Mouse (Mus musculus) neural tube, embryonic 15.5 days (tissue): ENCODE measurements around the gene Vmn1r126. TPM values are rescaled to one million over a fixed set of nuclear protein-coding genes. Genes with fewer than 3 reads are reported as not detected.
"Not testable (repeated sequence)": the region's sequence is repeated elsewhere in the genome, so short reads cannot be mapped to it uniquely, and the experiment has no call there.

ENCODE experiments used
- ATAC-seq: fragments of 200-750 bp; cut with Nextera tagmentation; 2 replicates; pipeline ENCODE4 v1.8.0; 2017; ENCODE audit warnings: mild to moderate bottlenecking, moderate TSS enrichment, moderate library complexity; ENCODE audit not compliant: low FRiP score
- H3K27ac ChIP-seq: fragments of 300-500 bp; sonication (generic); replicated peaks from 2 replicates; pipeline ENCODE4 v1.5.1; 2015; ENCODE audit warnings: mild to moderate bottlenecking, inconsistent platforms
- H3K27me3 ChIP-seq: fragments of 300-500 bp; sonication (generic); replicated peaks from 2 replicates; pipeline ENCODE4 v1.6.1; 2015; ENCODE audit warnings: inconsistent platforms
- H3K36me3 ChIP-seq: fragments of 300-500 bp; sonication (generic); 2 replicates; pipeline ENCODE4 v1.6.1; 2015; ENCODE audit warnings: inconsistent platforms
- H3K4me1 ChIP-seq: fragments of 300-500 bp; sonication (generic); 2 replicates; pipeline ENCODE4 v1.6.1; 2015; ENCODE audit warnings: inconsistent platforms
- H3K4me2 ChIP-seq: fragments of 300-500 bp; sonication (generic); 2 replicates; pipeline ENCODE4 v1.6.1; 2015; ENCODE audit warnings: inconsistent platforms, mild to moderate bottlenecking, moderate library complexity
- H3K4me3 ChIP-seq: fragments of 300-500 bp; sonication (generic); replicated peaks from 2 replicates; pipeline ENCODE4 v1.5.1; 2015; ENCODE audit warnings: mild to moderate bottlenecking, inconsistent platforms
- H3K9ac ChIP-seq: fragments of 300-500 bp; sonication (generic); replicated peaks from 2 replicates; pipeline ENCODE4 v1.6.1; 2015; ENCODE audit warnings: mild to moderate bottlenecking, inconsistent platforms
- H3K9me3 ChIP-seq: fragments of 300-500 bp; sonication (generic); replicated peaks from 2 replicates; pipeline ENCODE4 v1.6.1; 2016; ENCODE audit warnings: inconsistent platforms
- WGBS: fragments of 180-500 bp; shearing (Covaris S2); methylation state at CpG from one replicate; pipeline ENCODE4 v1.1.7; 2015; ENCODE audit warnings: mixed read lengths; 5-methylcytosine and 5-hydroxymethylcytosine counted together
- polyA plus RNA-seq: library from polyadenylated mRNA; unstranded; fragments of >200 nt; fragmentation: Nextera tagmentation; extraction: Ambion mirVana; gene quantifications from 2 replicates; pipeline ENCODE4 v1.2.1, GENCODE M21; 2015

Vmn1r126 gene
- not detected in 2 replicates for polyA plus RNA-seq

- H3K9ac ChIP-seq, H3K4me3 ChIP-seq, ATAC-seq, H3K36me3 ChIP-seq, H3K27me3 ChIP-seq, H3K27ac ChIP-seq, H3K4me2 ChIP-seq, H3K4me1 ChIP-seq, H3K9me3 ChIP-seq: not testable (repeated sequence)
- WGBS, result no CpG with 5 or more reads among the region's 5 CpGs
These were observed at the start of gene Vmn1r126 for GRCm38 (mm10) chr7:21301367-21301766. Vmn1r126 (minus strand) TSS chr7:21301467.

DNA sequence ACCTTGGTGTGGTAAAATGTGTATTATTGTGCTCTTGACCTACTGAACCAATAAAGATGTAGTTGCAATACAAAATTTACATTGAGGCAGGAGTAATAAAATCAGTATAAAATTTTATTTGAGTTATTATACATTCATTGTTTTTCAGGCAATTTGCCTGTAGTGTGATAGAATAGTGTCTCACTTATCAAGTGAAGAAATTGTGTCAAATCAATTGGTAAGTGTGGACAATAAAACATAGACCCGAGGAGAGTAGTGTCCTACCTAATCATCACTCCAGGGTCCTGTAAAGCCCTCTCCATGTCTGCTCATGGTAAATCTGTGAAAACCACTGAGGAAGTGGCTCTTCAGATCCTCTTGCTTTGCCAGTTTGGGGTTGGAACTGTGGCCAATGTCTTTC, 47.8 kb upstream of the Vmn1r126 start, which contains the start of gene Vmn1r128:
Vmn1r128 (plus strand) TSS at position 301 of the 400 bp plus-strand sequence.
- H3K4me2 ChIP-seq, H3K36me3 ChIP-seq, H3K9me3 ChIP-seq, H3K27ac ChIP-seq, H3K27me3 ChIP-seq, H3K4me3 ChIP-seq, ATAC-seq, H3K4me1 ChIP-seq, H3K9ac ChIP-seq: not testable (repeated sequence)
- WGBS, result 70% methylated on average over 1 of the region's 1 CpGs

DNA sequence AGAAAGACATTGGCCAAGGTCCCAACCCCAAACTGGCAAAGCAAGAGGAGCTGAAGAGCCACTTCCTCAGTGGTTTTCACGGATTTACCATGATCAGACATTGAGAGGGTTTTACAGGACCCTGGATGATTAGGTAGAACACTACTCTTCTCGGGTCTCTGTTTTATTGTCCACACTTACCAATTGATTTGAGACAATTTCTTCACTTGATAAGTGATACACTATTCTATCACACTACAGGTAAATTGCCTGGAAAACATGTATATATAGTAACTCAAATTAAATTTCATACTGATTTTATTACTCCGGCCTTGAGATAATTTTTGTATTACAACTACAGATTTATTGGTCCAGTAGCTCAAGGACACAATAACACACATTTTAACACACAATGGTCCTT, 18.5 kb upstream of the Vmn1r126 start, which contains the start of gene Vmn1r127:
Vmn1r127 (minus strand) TSS at position 101 of the 400 bp plus-strand sequence.
- not testable (repeated sequence) for H3K27ac ChIP-seq, H3K27me3 ChIP-seq, H3K4me3 ChIP-seq, H3K9ac ChIP-seq, H3K9me3 ChIP-seq, H3K4me2 ChIP-seq, ATAC-seq, H3K4me1 ChIP-seq, H3K36me3 ChIP-seq
- no CpG with 5 or more reads among the region's 3 CpGs for WGBS

DNA sequence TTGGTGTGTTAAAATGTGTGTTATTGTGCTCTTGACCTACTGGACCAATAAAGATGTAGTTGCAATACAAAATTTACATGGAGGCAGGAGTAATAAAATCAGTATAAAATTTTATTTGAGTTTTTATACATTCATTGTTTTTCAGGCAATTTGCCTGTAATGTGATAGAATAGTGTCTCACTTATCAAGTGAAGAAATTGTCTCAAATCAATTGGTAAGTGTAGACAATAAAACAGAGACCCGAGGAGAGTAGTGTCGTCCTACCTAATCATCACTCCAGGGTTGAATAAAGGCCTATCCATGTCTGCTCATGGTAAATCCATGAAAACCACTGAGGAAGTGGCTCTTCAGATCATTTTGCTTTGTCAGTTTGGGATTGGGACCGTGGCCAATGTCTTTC, 29.4 kb downstream of the Vmn1r126 start, which contains the start of gene Vmn1r125:
Vmn1r125 (plus strand) TSS at position 301 of the 400 bp plus-strand sequence.
- H3K4me2 ChIP-seq, H3K4me3 ChIP-seq, H3K27ac ChIP-seq, H3K4me1 ChIP-seq, H3K9me3 ChIP-seq, H3K36me3 ChIP-seq, H3K27me3 ChIP-seq, H3K9ac ChIP-seq, ATAC-seq: not testable (repeated sequence)
- 65% methylated on average over 3 of the region's 3 CpGs for WGBS

- H3K4me1 ChIP-seq, H3K9me3 ChIP-seq, H3K36me3 ChIP-seq, H3K27ac ChIP-seq, ATAC-seq, H3K9ac ChIP-seq, H3K4me3 ChIP-seq, H3K4me2 ChIP-seq, H3K27me3 ChIP-seq: not testable (repeated sequence)
- 75% methylated on average over 4 of the region's 4 CpGs for WGBS
These were observed 40.8 kb downstream of the Vmn1r126 start, which contains the start of gene Vmn1r124 for GRCm38 (mm10) chr7:21260517-21260916. Vmn1r124 (minus strand) TSS chr7:21260617.

Other genes with a start within 250 kb of the Vmn1r126 start
- not detected in 2 replicates for gene Vmn1r120, start 247.7 kb downstream of the Vmn1r126 start, polyA plus RNA-seq
- gene Vmn1r121, start 203.0 kb downstream of the Vmn1r126 start, polyA plus RNA-seq, result not detected in 2 replicates
- not detected in 2 replicates for gene Vmn1r122, start 167.3 kb downstream of the Vmn1r126 start, polyA plus RNA-seq
- not detected in 2 replicates for gene Vmn1r123, start 139.3 kb downstream of the Vmn1r126 start, polyA plus RNA-seq
- gene Gm5157, start 111.0 kb downstream of the Vmn1r126 start, polyA plus RNA-seq, result not detected in 2 replicates
- gene Vmn1r124, start 40.9 kb downstream of the Vmn1r126 start, polyA plus RNA-seq, result not detected in 2 replicates
- not detected in 2 replicates for gene Vmn1r125, start 29.3 kb downstream of the Vmn1r126 start, polyA plus RNA-seq
- gene Vmn1r127, start 18.4 kb upstream of the Vmn1r126 start, polyA plus RNA-seq, result not detected in 2 replicates
- not detected in 2 replicates for gene Vmn1r128, start 47.9 kb upstream of the Vmn1r126 start, polyA plus RNA-seq
- not detected in 2 replicates for gene Vmn1r129, start 59.8 kb upstream of the Vmn1r126 start, polyA plus RNA-seq
- gene Gm6882, start 131.3 kb upstream of the Vmn1r126 start, polyA plus RNA-seq, result not detected in 2 replicates
- gene Vmn1r130, start 210.3 kb upstream of the Vmn1r126 start, polyA plus RNA-seq, result not detected in 2 replicates
- gene Vmn1r131, start 244.6 kb upstream of the Vmn1r126 start, polyA plus RNA-seq, result not detected in 2 replicates